Mouse (Mus musculus): ENCODE data around the gene Hipk2.
"Not testable (repeated sequence)": the region's sequence is repeated elsewhere in the genome, so short reads cannot be mapped to it uniquely, and the experiment has no call there.

The Hipk2 gene

GRCm38 (mm10) chr6:38704264-38704984 is 171.5 kb downstream of the Hipk2 start:
- DNase-seq (ENCODE audit: extremely low read depth, low read depth, low spot score): no peak

GRCm38 (mm10) chr6:38703526-38703925 is 172.4 kb downstream of the Hipk2 start:
- no peak for DNase-seq (ENCODE audit: extremely low read depth, low read depth, low spot score)

- no peak for DNase-seq (ENCODE audit: extremely low read depth, low read depth, low spot score)
These were observed 173.1 kb downstream of the Hipk2 start for GRCm38 (mm10) chr6:38702810-38703399.

- no peak for DNase-seq (ENCODE audit: extremely low read depth, low read depth, low spot score)
These were observed 174.5 kb downstream of the Hipk2 start for GRCm38 (mm10) chr6:38701421-38701820.

- no peak for DNase-seq (ENCODE audit: extremely low read depth, low read depth, low spot score)
These were observed 177.6 kb downstream of the Hipk2 start for GRCm38 (mm10) chr6:38698233-38698889.

- DNase-seq (ENCODE audit: extremely low read depth, low read depth, low spot score): no peak
These were observed 179.4 kb downstream of the Hipk2 start for GRCm38 (mm10) chr6:38696570-38696969.

- no peak for DNase-seq (ENCODE audit: extremely low read depth, low read depth, low spot score)
These were observed 180.4 kb downstream of the Hipk2 start for GRCm38 (mm10) chr6:38695380-38696054.

GRCm38 (mm10) chr6:38692556-38692955 is 183.4 kb downstream of the Hipk2 start:
- peak; percentile 43 for DNase-seq (ENCODE audit: extremely low read depth, low read depth, low spot score)

- no peak for DNase-seq (ENCODE audit: extremely low read depth, low read depth, low spot score)
These were observed 184.9 kb downstream of the Hipk2 start for GRCm38 (mm10) chr6:38691052-38691451.

- peak; percentile 21 for DNase-seq (ENCODE audit: extremely low read depth, low read depth, low spot score)
These were observed 185.3 kb downstream of the Hipk2 start for GRCm38 (mm10) chr6:38690615-38691014.

GRCm38 (mm10) chr6:38688841-38689240 is 187.1 kb downstream of the Hipk2 start:
- no peak for DNase-seq (ENCODE audit: extremely low read depth, low read depth, low spot score)

- no peak for DNase-seq (ENCODE audit: extremely low read depth, low read depth, low spot score)
These were observed 188.7 kb downstream of the Hipk2 start for GRCm38 (mm10) chr6:38687216-38687615.

- DNase-seq (ENCODE audit: extremely low read depth, low read depth, low spot score): no peak
These were observed 193.4 kb downstream of the Hipk2 start for GRCm38 (mm10) chr6:38682532-38682931.

GRCm38 (mm10) chr6:38677629-38678028 is 198.3 kb downstream of the Hipk2 start:
- no peak for DNase-seq (ENCODE audit: extremely low read depth, low read depth, low spot score)

- DNase-seq (ENCODE audit: extremely low read depth, low read depth, low spot score): no peak
These were observed 199.2 kb downstream of the Hipk2 start for GRCm38 (mm10) chr6:38676723-38677122.

GRCm38 (mm10) chr6:38676217-38676616 is 199.7 kb downstream of the Hipk2 start:
- no peak for DNase-seq (ENCODE audit: extremely low read depth, low read depth, low spot score)

- no peak for DNase-seq (ENCODE audit: extremely low read depth, low read depth, low spot score)
These were observed 204.0 kb downstream of the Hipk2 start for GRCm38 (mm10) chr6:38672011-38672410.

GRCm38 (mm10) chr6:38671270-38671669 is 204.7 kb downstream of the Hipk2 start:
- no peak for DNase-seq (ENCODE audit: extremely low read depth, low read depth, low spot score)

- not testable (repeated sequence) for DNase-seq (ENCODE audit: extremely low read depth, low read depth, low spot score)
These were observed 205.5 kb downstream of the Hipk2 start for GRCm38 (mm10) chr6:38670488-38670887.

- DNase-seq (ENCODE audit: extremely low read depth, low read depth, low spot score): no peak
These were observed 206.4 kb downstream of the Hipk2 start for GRCm38 (mm10) chr6:38669580-38669979.
